Mouse (Mus musculus): ENCODE data around the gene Atxn2. TPM values are rescaled to one million over a fixed set of nuclear protein-coding genes. Genes with fewer than 3 reads are reported as not detected.
A peak's percentile ranks its signal among the peaks of the same experiment; 100 is the strongest.
"Not testable (repeated sequence)": the region's sequence is repeated elsewhere in the genome, so short reads cannot be mapped to it uniquely, and the experiment has no call there.

Gene Atxn2
- polyA plus RNA-seq, 1 experiment from 2014 or later, result 75.2 TPM

DNA sequence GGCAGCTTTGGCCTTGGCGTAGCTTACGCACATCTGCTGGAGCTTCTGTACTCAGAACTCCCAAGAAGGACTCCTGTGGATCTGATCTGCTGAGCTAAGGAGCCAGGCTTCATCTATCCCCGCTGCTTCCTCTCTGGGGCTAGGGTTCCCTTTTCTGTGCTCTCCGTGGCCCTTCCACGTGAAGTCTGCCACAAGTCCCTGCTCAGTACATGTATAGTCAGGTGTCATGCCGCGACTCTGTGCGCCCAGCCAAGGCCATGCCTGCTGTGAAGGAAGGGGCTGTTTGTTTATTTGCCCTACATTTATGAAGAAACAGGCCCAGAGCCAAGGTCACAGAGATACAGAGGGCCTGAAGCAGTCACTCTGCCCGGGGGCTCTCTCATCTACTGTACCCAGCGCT lies 130.8 kb downstream of the Atxn2 start:
- Histone ChIP-seq H3K9me3 (ENCODE audit: control insufficient read depth, low read length) (no peaks in the 10 kb centered on the region), H3K4me3 (ENCODE audit: low read depth, low read length) (no peak overlapping the region)
- WGBS, result 38% methylated on average over 10 of the region's 10 CpGs

DNA sequence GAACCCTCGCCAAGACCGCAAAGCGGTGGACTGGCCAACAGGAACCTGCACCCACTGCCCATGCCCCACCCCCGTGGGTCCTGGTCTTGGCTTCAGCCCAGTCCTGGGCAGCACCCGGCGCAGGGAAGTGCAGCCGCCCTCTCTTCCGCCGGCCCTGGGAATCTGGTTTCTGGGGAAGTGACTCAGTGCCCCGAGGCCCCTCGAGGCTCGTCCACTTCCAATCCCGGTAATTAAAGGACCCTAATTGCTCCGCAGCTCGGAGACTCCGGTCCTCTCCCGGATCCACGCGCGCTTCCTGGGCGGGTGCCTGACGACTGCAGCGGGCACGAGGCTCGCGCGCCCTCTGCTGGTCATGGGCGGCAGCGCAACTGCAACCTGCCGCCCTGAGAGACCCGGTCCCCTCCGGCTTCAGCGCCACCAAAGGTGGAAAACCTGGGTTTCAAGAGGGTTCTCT lies 131.6 kb downstream of the Atxn2 start:
- Histone ChIP-seq H3K4me2 (replicated peaks; ENCODE audit: low read depth, low read length) (peak overlapping the region; percentile 73), H3K27ac (ENCODE audit: low read depth, low read length) (no peak overlapping the region)
- 1% methylated on average over 33 of the region's 33 CpGs for WGBS

More for the DNA sequence above, 130.8 kb downstream of the Atxn2 start:
- H3K4me1 ChIP-seq (replicated peaks; ENCODE audit: control insufficient read depth, insufficient read depth, low read length), result no peaks in the 10 kb centered on the region; the same call in 1 of the 2 replicates
- H3K27ac ChIP-seq (ENCODE audit: low read depth, low read length), result no peak overlapping the region
- DNase-seq (ENCODE audit: low spot score) (no peak), ATAC-seq (ENCODE audit: low FRiP score) (no peak)
- H3K9ac ChIP-seq (ENCODE audit: low read depth, low read length), result no peak overlapping the region
- H3K27me3 ChIP-seq (ENCODE audit: control insufficient read depth, insufficient read depth, low read length), result peaks cover 50% of the 10 kb centered on the region
- no peak overlapping the region for H3K4me2 ChIP-seq (replicated peaks; ENCODE audit: low read depth, low read length)
- no peaks in the 10 kb centered on the region for H3K36me3 ChIP-seq (ENCODE audit: control insufficient read depth, insufficient read depth, low read length)

GRCm38 (mm10) chr5:121843138-121843905 lies 132.2 kb downstream of the Atxn2 start:
- ATAC-seq (ENCODE audit: low FRiP score) (peak; percentile 41; the same call in 1 of the 2 replicates), DNase-seq (ENCODE audit: low spot score) (no peak)
- Histone ChIP-seq H3K4me2 (replicated peaks; ENCODE audit: low read depth, low read length) (peak overlapping the region; percentile 73), H3K27ac (ENCODE audit: low read depth, low read length) (no peak overlapping the region), H3K4me3 (ENCODE audit: low read depth, low read length) (peak overlapping the region; percentile 36; the same call in 1 of the 2 replicates), H3K27me3 (ENCODE audit: control insufficient read depth, insufficient read depth, low read length) (peaks cover 39% of the 10 kb centered on the region), H3K9ac (ENCODE audit: low read depth, low read length) (no peak overlapping the region; the same call in 1 of the 2 replicates), H3K36me3 (ENCODE audit: control insufficient read depth, insufficient read depth, low read length) (no peaks in the 10 kb centered on the region), H3K9me3 (ENCODE audit: control insufficient read depth, low read length) (no peaks in the 10 kb centered on the region), H3K4me1 (replicated peaks; ENCODE audit: control insufficient read depth, insufficient read depth, low read length) (peaks cover 5% of the 10 kb centered on the region)
- 10% methylated on average over 17 of the region's 17 CpGs for WGBS

More for the DNA sequence above, 131.6 kb downstream of the Atxn2 start:
- Histone ChIP-seq H3K36me3 (ENCODE audit: control insufficient read depth, insufficient read depth, low read length) (no peaks in the 10 kb centered on the region), H3K4me3 (ENCODE audit: low read depth, low read length) (peak overlapping the region; percentile 36), H3K9me3 (ENCODE audit: control insufficient read depth, low read length) (no peaks in the 10 kb centered on the region), H3K27me3 (ENCODE audit: control insufficient read depth, insufficient read depth, low read length) (peaks cover 44% of the 10 kb centered on the region), H3K9ac (ENCODE audit: low read depth, low read length) (peak overlapping the region; percentile 12; the same call in 1 of the 2 replicates), H3K4me1 (replicated peaks; ENCODE audit: control insufficient read depth, insufficient read depth, low read length) (peaks cover under 1% of the 10 kb centered on the region; the same call in 1 of the 2 replicates)
- ATAC-seq (ENCODE audit: low FRiP score), result peak; percentile 65
- DNase-seq (ENCODE audit: low spot score), result peak; percentile 90

- H3K4me2 ChIP-seq (replicated peaks; ENCODE audit: low read depth, low read length), result no peak overlapping the region
- 34% methylated on average over 4 of the region's 4 CpGs for WGBS
- no peak overlapping the region for H3K27ac ChIP-seq (ENCODE audit: low read depth, low read length)
- no peaks in the 10 kb centered on the region for H3K36me3 ChIP-seq (ENCODE audit: control insufficient read depth, insufficient read depth, low read length)
- H3K4me1 ChIP-seq (replicated peaks; ENCODE audit: control insufficient read depth, insufficient read depth, low read length), result peaks cover 13% of the 10 kb centered on the region
- no peak overlapping the region for H3K9ac ChIP-seq (ENCODE audit: low read depth, low read length)
- no peak for ATAC-seq (ENCODE audit: low FRiP score)
- DNase-seq (ENCODE audit: low spot score), result no peak
- peaks cover 27% of the 10 kb centered on the region for H3K27me3 ChIP-seq (ENCODE audit: control insufficient read depth, insufficient read depth, low read length)
- H3K4me3 ChIP-seq (ENCODE audit: low read depth, low read length), result no peak overlapping the region
- no peaks in the 10 kb centered on the region for H3K9me3 ChIP-seq (ENCODE audit: control insufficient read depth, low read length)
Measured at GRCm38 (mm10) chr5:121845361-121845760, 134.2 kb downstream of the Atxn2 start.

- ATAC-seq (ENCODE audit: low FRiP score), result no peak
Measured at GRCm38 (mm10) chr5:121846322-121846721, 135.2 kb downstream of the Atxn2 start.

GRCm38 (mm10) chr5:121847269-121847668 lies 136.1 kb downstream of the Atxn2 start:
- not testable (repeated sequence) for H3K4me2 ChIP-seq (replicated peaks; ENCODE audit: low read depth, low read length); H3K4me3 ChIP-seq (ENCODE audit: low read depth, low read length); ATAC-seq (ENCODE audit: low FRiP score); H3K27ac ChIP-seq (ENCODE audit: low read depth, low read length); H3K9ac ChIP-seq (ENCODE audit: low read depth, low read length); H3K9me3 ChIP-seq (ENCODE audit: control insufficient read depth, low read length); DNase-seq (ENCODE audit: low spot score); H3K36me3 ChIP-seq (ENCODE audit: control insufficient read depth, insufficient read depth, low read length)
- WGBS, result 87% methylated on average over 3 of the region's 3 CpGs
- H3K27me3 ChIP-seq (ENCODE audit: control insufficient read depth, insufficient read depth, low read length), result peaks cover 20% of the 10 kb centered on the region
- H3K4me1 ChIP-seq (replicated peaks; ENCODE audit: control insufficient read depth, insufficient read depth, low read length), result peaks cover 19% of the 10 kb centered on the region

More at GRCm38 (mm10) chr5:121846322-121846721, 135.2 kb downstream of the Atxn2 start:
- WGBS, result 78% methylated on average over 11 of the region's 11 CpGs
- H3K4me3 ChIP-seq (ENCODE audit: low read depth, low read length), result no peak overlapping the region
- H3K4me1 ChIP-seq (replicated peaks; ENCODE audit: control insufficient read depth, insufficient read depth, low read length), result peaks cover 19% of the 10 kb centered on the region
- H3K27me3 ChIP-seq (ENCODE audit: control insufficient read depth, insufficient read depth, low read length), result peaks cover 27% of the 10 kb centered on the region
- H3K27ac ChIP-seq (ENCODE audit: low read depth, low read length), result no peak overlapping the region
- H3K9me3 ChIP-seq (ENCODE audit: control insufficient read depth, low read length), result no peaks in the 10 kb centered on the region
- H3K4me2 ChIP-seq (replicated peaks; ENCODE audit: low read depth, low read length), result no peak overlapping the region
- no peak overlapping the region for H3K9ac ChIP-seq (ENCODE audit: low read depth, low read length)
- no peaks in the 10 kb centered on the region for H3K36me3 ChIP-seq (ENCODE audit: control insufficient read depth, insufficient read depth, low read length)
- DNase-seq (ENCODE audit: low spot score), result no peak

- no peaks in the 10 kb centered on the region for H3K9me3 ChIP-seq (ENCODE audit: control insufficient read depth, low read length)
- peaks cover 19% of the 10 kb centered on the region for H3K4me1 ChIP-seq (replicated peaks; ENCODE audit: control insufficient read depth, insufficient read depth, low read length)
- H3K36me3 ChIP-seq (ENCODE audit: control insufficient read depth, insufficient read depth, low read length), result peaks cover 7% of the 10 kb centered on the region; the same call in 1 of the 2 replicates
- H3K4me2 ChIP-seq (replicated peaks; ENCODE audit: low read depth, low read length), result peak overlapping the region; percentile 66
- peak overlapping the region; percentile 66 for H3K4me3 ChIP-seq (ENCODE audit: low read depth, low read length)
- DNase-seq (ENCODE audit: low spot score) (peak; percentile 71), ATAC-seq (ENCODE audit: low FRiP score) (peak; percentile 39; the same call in 1 of the 2 replicates)
- peak overlapping the region; percentile 72 for H3K9ac ChIP-seq (ENCODE audit: low read depth, low read length)
- H3K27me3 ChIP-seq (ENCODE audit: control insufficient read depth, insufficient read depth, low read length), result peaks cover 18% of the 10 kb centered on the region
- peak overlapping the region; percentile 60 for H3K27ac ChIP-seq (ENCODE audit: low read depth, low read length)
- 0% methylated on average over 17 of the region's 17 CpGs for WGBS
Measured at GRCm38 (mm10) chr5:121848035-121848519, 136.9 kb downstream of the Atxn2 start.

DNA sequence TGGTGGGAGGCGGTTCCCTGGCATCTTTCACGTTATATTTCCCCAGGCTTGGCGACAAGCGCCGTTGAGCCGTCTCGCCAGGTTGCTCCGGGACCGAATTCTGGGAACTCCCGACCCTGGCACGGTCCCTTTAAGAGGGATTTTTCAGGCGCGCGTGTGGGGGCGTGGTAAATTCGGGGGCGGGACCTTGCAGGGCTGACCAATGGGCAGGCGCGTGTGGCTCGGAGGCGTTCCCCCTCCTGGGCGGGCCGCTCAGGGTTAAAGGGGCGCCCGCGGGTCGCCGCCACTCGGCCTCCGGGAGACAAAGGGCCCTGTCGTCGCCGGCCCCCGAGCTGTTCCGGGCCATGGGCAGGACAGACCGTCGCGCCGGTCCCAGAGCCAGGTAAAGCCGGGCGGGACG lies 137.6 kb downstream of the Atxn2 start, which contains the start of gene Pheta1:
Gene Pheta1 (plus strand): TSS at position 242 of the 400 bp plus-strand sequence.
- 0% methylated on average over 30 of the region's 42 CpGs for WGBS
- peak; percentile 90 for ATAC-seq (ENCODE audit: low FRiP score)

More for the DNA sequence above, 137.6 kb downstream of the Atxn2 start, which contains the start of gene Pheta1:
- Histone ChIP-seq H3K4me3 (ENCODE audit: low read depth, low read length) (peak within 1 kb of the TSS; percentile 66), H3K4me2 (replicated peaks; ENCODE audit: low read depth, low read length) (peak within 1 kb of the TSS; percentile 66), H3K4me1 (replicated peaks; ENCODE audit: control insufficient read depth, insufficient read depth, low read length) (peaks cover 19% of the 10 kb centered on the region), H3K27me3 (ENCODE audit: control insufficient read depth, insufficient read depth, low read length) (peaks cover 11% of the 10 kb centered on the region), H3K36me3 (ENCODE audit: control insufficient read depth, insufficient read depth, low read length) (peaks cover 7% of the 10 kb centered on the region; the same call in 1 of the 2 replicates), H3K27ac (ENCODE audit: low read depth, low read length) (peak within 1 kb of the TSS; percentile 60), H3K9me3 (ENCODE audit: control insufficient read depth, low read length) (no peaks in the 10 kb centered on the region), H3K9ac (ENCODE audit: low read depth, low read length) (peak within 1 kb of the TSS; percentile 72)
- DNase-seq (ENCODE audit: low spot score), result peak; percentile 95

All from hindbrain, embryonic 11.5 days (tissue).